ENCODE assay signal across 8 mouse cellular contexts in genomic region chr17:70872936-70873777, GRCm38 (mm10). TPM values are rescaled to one million over a fixed set of nuclear protein-coding genes. Genes with fewer than 3 reads are reported as not detected.
DNase-seq lines count a peak whose midpoint lies in the region; ATAC-seq and TF ChIP-seq lines count a peak whose summit lies in the region.

No protein-coding gene starts in this region.

- peak overlapping the region; percentile 63 for H3K4me2 ChIP-seq in embryonic facial prominence, embryonic 14.5 days (ENCODE audit: low read depth, low read length)
- H3K4me2 ChIP-seq in midbrain, embryonic 12.5 days (replicated peaks), result peak overlapping the region; percentile 58

- H3K4me3 ChIP-seq in erythroblast, embryonic 14.5 days (replicated peaks), result peak overlapping the region; percentile 52
- peak overlapping the region; percentile 78 for H3K4me3 ChIP-seq in E14TG2a.4 (replicated peaks; ENCODE audit: low read length)
- H3K4me3 ChIP-seq in embryonic facial prominence, embryonic 14.5 days (ENCODE audit: low read depth, low read length), result peak overlapping the region; percentile 32
- H3K4me3 ChIP-seq in midbrain, embryonic 12.5 days, result peak overlapping the region; percentile 23

- no peaks in the 10 kb centered on the region for H3K36me3 ChIP-seq in erythroblast, embryonic 14.5 days (ENCODE audit: control insufficient read depth)
- peaks cover 15% of the 10 kb centered on the region for H3K36me3 ChIP-seq in E14TG2a.4 (ENCODE audit: insufficient read depth, low read length)
- H3K36me3 ChIP-seq in embryonic facial prominence, embryonic 14.5 days (ENCODE audit: control insufficient read depth, insufficient read depth, low read length), result no peaks in the 10 kb centered on the region
- no peaks in the 10 kb centered on the region for H3K36me3 ChIP-seq in midbrain, embryonic 12.5 days

- H3K27me3 ChIP-seq in erythroblast, embryonic 14.5 days (ENCODE audit: control insufficient read depth), result no peaks in the 10 kb centered on the region
- no peaks in the 10 kb centered on the region for H3K27me3 ChIP-seq in E14TG2a.4 (ENCODE audit: insufficient read depth, low read length)
- H3K27me3 ChIP-seq in embryonic facial prominence, embryonic 14.5 days (replicated peaks; ENCODE audit: control insufficient read depth, insufficient read depth, low read length), result no peaks in the 10 kb centered on the region
- H3K27me3 ChIP-seq in midbrain, embryonic 12.5 days, result peaks cover 4% of the 10 kb centered on the region; the same call in 1 of the 2 replicates

- H3K4me1 ChIP-seq in erythroblast, embryonic 14.5 days (ENCODE audit: control insufficient read depth), result peaks cover 10% of the 10 kb centered on the region
- H3K4me1 ChIP-seq in E14TG2a.4 (replicated peaks; ENCODE audit: low read depth, low read length), result peaks cover 80% of the 10 kb centered on the region
- peaks cover 9% of the 10 kb centered on the region; the same call in 1 of the 2 replicates for H3K4me1 ChIP-seq in embryonic facial prominence, embryonic 14.5 days (ENCODE audit: control insufficient read depth, insufficient read depth, low read length)
- H3K4me1 ChIP-seq in midbrain, embryonic 12.5 days, result peaks cover 22% of the 10 kb centered on the region

- no peaks in the 10 kb centered on the region for H3K9me3 ChIP-seq in erythroblast, embryonic 14.5 days (ENCODE audit: control insufficient read depth, low read length)
- peaks cover 12% of the 10 kb centered on the region for H3K9me3 ChIP-seq in E14TG2a.4 (ENCODE audit: low read length)
- H3K9me3 ChIP-seq in embryonic facial prominence, embryonic 14.5 days (ENCODE audit: control insufficient read depth, low read length), result no peaks in the 10 kb centered on the region
- H3K9me3 ChIP-seq in midbrain, embryonic 12.5 days, result no peaks in the 10 kb centered on the region

- DNase-seq in embryonic facial prominence, embryonic 14.5 days (ENCODE audit: low spot score), result peak; percentile 74
- DNase-seq in layer of hippocampus, adult 9-11 months, result peak; percentile 8
- no peak for DNase-seq in cerebellum, postnatal 36 days
- DNase-seq in adrenal gland, postnatal 10 days, result no peak

- H3K9ac ChIP-seq in embryonic facial prominence, embryonic 14.5 days (ENCODE audit: low read depth, low read length), result peak overlapping the region; percentile 54
- H3K9ac ChIP-seq in midbrain, embryonic 12.5 days (replicated peaks), result peak overlapping the region; percentile 44

- TF ChIP-seq CTCF in E14TG2a.4 (conservative IDR thresholded peaks at IDR 0.05; ENCODE audit: low read length), result no peak

- H3K27ac ChIP-seq in embryonic facial prominence, embryonic 14.5 days (replicated peaks; ENCODE audit: low read depth, low read length), result peak overlapping the region; percentile 8; the same call in 1 of the 2 replicates
- peak overlapping the region; percentile 88 for H3K27ac ChIP-seq in midbrain, embryonic 12.5 days (replicated peaks)

- ATAC-seq in erythroblast, adult 5-6 weeks (replicated peaks; ENCODE audit: low FRiP score, poor library complexity, severe bottlenecking), result no peak
- ATAC-seq in embryonic facial prominence, embryonic 14.5 days (ENCODE audit: low read depth), result peak; percentile 55; the same call in 1 of the 2 replicates
- ATAC-seq in midbrain, embryonic 12.5 days (ENCODE audit: low FRiP score, low read depth), result peak; percentile 67

- 17% methylated on average over 21 of the region's 21 CpGs for WGBS in embryonic facial prominence, embryonic 14.5 days
- 10% methylated on average over 21 of the region's 21 CpGs for WGBS in midbrain, embryonic 12.5 days

RNA-seq across cellular contexts. Expression of gene Tgif1, which starts 19.8 kb away (rescaled TPM):
- polyA plus RNA-seq in erythroblast, embryonic 14.5 days (2012), result 0.03 and 0.04 TPM in 2 replicates
- total RNA-seq in erythroblast, adult 5-6 weeks (2015; ENCODE audit: low replicate concordance), result 4.2 and 7.5 TPM in 2 replicates
- 2.0 and 4.3 TPM in 2 replicates for total RNA-seq in erythroblast, adult 5-6 weeks (2017; ENCODE audit: low replicate concordance)
- 47.2 and 50.1 TPM in 2 replicates for polyA plus RNA-seq in embryonic facial prominence, embryonic 14.5 days (2014; fragmentation: Nextera tagmentation; extraction: Ambion mirVana)
- polyA plus RNA-seq in midbrain, embryonic 12.5 days (2016; fragmentation: Nextera tagmentation; extraction: Ambion mirVana), result 50.1 and 58.9 TPM in 2 replicates
- total RNA-seq in adrenal gland, postnatal 10 days (2021), result 10 to 100 TPM; 35.7 to 51.8 TPM

Comparison
In these comparisons a context has a peak if more than half of its experiments do, and no peak if none do; other contexts are left out.
1. H3K4me3 ChIP-seq: peak in every context shown above with its lines; median percentile 78 in E14TG2a.4; 52 in erythroblast, embryonic 14.5 days; 32 in embryonic facial prominence, embryonic 14.5 days; 23 in midbrain, embryonic 12.5 days.
2. DNase-seq: peak in embryonic facial prominence, embryonic 14.5 days (single experiment) and layer of hippocampus, adult 9-11 months (single experiment); none in cerebellum, postnatal 36 days (0 of 2) and adrenal gland, postnatal 10 days (single experiment).
3. RNA of gene Tgif1, which starts 19.8 kb away (polyA plus RNA-seq): 50.1 to 58.9 TPM in midbrain, embryonic 12.5 days and 47.2 to 50.1 TPM in embryonic facial prominence, embryonic 14.5 days; 0.03 to 0.04 TPM in erythroblast, embryonic 14.5 days; every median in the first group is over 10 times any median in the second.